Mouse (Mus musculus) spleen, postnatal 10 days (tissue): ENCODE results near the gene Mcm5.

Experiments
- DNase-seq, 2 experiments: peaks; one replicate each; pipeline ENCODE4 v3.0.0; 2021 to 2022; ENCODE audit warnings: low spot score in 2 of 2

Mcm5 gene

DNA sequence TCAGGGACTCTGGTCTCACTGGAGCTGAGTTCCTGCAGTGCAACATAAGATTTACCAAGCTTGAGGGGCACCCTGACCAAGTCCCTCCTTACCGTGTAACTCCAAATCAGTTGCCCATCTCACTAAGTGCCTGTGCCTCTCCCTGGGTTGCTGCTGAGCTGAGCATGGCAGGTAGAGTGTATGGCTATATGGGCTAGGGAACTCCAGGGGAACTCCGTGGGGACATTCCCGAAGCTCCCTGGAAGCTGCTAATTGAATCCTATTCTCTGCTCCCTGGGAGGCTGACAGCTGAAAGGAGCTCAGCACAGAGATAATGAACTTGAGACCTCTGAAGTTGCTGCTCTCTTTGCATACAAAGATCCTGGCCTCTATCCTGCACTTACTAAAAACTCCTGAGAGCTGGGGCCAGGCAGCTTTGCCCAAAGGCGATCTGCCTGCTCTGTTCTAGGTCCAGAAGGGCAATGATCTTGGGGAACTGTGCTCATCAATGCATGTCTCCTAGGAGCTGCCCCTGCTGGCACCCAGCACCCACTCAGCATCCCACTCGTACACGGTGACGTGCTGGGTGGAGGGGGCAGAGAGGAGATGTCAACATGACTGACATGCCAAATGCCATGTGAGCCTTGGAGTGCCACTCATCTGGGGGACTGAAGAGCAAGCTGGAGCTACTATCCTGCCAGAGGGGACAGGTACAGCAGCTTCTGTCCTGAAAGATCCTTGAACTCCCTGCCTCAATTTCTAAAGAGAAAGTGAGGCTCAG, 48.3 kb downstream of the Mcm5 start:
- DNase-seq, result no peak

DNA sequence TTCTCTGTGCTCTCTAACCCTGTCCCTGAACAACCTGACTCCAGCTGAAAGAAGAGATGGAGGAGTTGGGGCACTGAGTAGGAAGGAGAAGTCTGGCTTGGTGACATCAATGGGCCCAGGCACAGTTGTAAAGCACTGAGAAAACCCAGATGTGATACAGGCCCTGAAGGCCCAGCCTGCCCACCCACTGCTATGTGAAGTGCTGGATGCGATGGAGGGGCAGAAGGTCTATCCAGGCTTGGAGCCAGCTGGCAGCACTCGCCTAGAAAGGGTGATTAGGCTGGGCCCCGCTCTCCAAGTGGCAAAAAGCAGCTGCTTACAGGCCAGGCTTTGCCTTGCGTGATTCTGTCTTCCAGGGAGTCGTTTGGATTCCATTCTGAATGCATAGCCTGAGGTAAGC, 60.0 kb downstream of the Mcm5 start:
- DNase-seq, result no peak

DNA sequence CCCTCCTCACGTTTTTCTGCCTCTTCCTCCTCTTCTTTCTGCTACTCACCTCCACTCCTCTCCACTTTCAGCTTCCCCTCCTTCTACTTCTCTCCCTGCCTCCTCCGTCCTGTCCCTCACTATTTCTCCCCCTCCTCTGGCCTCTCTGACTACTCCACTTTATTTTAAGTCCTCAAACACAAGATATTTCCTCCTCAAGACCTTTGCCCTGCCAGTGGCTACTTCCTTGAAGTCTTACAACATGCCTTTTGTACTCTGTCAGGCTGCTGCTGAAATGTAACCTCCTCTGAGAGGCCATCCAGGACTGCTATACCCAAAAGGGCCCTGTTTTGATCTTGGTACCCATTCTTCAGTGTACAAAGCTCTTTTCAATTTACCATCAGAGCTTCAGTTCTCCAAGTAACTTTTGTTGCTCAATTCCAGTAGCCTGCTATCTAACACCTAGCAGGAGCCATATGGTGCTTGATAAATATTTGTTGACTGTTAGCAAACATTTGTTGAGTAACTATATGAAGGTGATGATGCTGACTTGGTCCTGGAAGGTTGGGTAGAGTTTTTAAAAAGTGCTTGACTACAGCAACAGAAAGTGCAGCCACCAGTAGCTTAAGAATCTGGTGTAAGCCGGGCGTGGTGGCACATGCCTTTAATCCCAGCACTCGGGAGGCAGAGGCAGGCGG, 62.8 kb downstream of the Mcm5 start:
- DNase-seq, result no peak
